Mouse (Mus musculus) cerebellum, adult 2 months (tissue): ENCODE results near the gene Tmem106c.

Experiments
- CTCF ChIP-seq: fragments of 200-500 bp; IDR thresholded peaks from 2 replicates; pipeline ENCODE4 v1.5.1; 2011; ENCODE audit warnings: low read depth, mild to moderate bottlenecking, control low read depth, low read length, moderate library complexity, borderline replicate concordance; ENCODE audit not compliant: insufficient read depth
- POLR2A ChIP-seq: fragments of 200-500 bp; IDR thresholded peaks from 2 replicates; pipeline ENCODE4 v1.6.1; 2011; ENCODE audit warnings: low read length, control low read depth, borderline replicate concordance; ENCODE audit not compliant: insufficient read depth

DNA sequence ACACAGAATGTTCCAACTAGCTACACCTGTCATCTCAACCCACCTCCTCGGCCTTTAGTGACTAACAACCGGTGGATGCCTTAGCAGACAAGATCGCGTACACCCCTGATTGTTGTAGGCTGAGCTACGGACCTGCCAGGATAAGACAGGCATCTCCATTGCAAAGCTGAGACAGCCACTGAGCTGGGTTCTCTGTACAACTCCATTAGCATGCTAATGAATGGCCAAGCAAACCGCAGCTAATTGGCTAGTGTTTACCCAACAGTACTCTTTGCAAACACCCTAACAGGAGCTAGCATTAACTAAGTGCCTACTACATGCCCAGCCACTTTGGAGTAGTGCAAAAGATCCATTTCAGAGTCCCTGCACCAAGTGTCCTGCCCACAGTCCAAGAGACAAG lies 48.8 kb downstream of the Tmem106c start:
- no peak for TF ChIP-seq CTCF
- no peak for TF ChIP-seq POLR2A
